Mouse (Mus musculus) MEL (cell line): ENCODE data around the gene Tekt4.

Source experiments
- CTCF ChIP-seq, 3 experiments: IDR thresholded peaks in 2 of 3; conservative IDR thresholded peaks in 1 of 3; 2 replicates each; pipeline ENCODE4 v1.5.1; 2011 to 2012; ENCODE audit warnings: low read length in 3 of 3, low read depth in 2 of 3, mild to moderate bottlenecking in 2 of 3, improper control_type of control experiment in 1 of 3, inconsistent platforms in 1 of 3, mixed read lengths in 1 of 3, moderate library complexity in 1 of 3; ENCODE audit not compliant: control insufficient read depth in 1 of 3, insufficient read depth in 1 of 3, poor library complexity in 1 of 3, severe bottlenecking in 1 of 3
- ELF1 ChIP-seq: IDR thresholded peaks from 2 replicates; pipeline ENCODE4 v1.6.1; 2014; ENCODE audit warnings: low read depth, mild to moderate bottlenecking, inconsistent platforms, low read length, improper control_type of control experiment, moderate library complexity
- EP300 ChIP-seq, 2 experiments: IDR thresholded peaks; 2 replicates each; pipeline ENCODE4 v1.6.1; 2011; ENCODE audit warnings: improper control_type of control experiment in 2 of 2, low read length in 2 of 2, low read depth in 1 of 2, mild to moderate bottlenecking in 1 of 2
- HCFC1 ChIP-seq: IDR thresholded peaks from 2 replicates; pipeline ENCODE4 v1.6.1; 2012; ENCODE audit warnings: low read depth, mild to moderate bottlenecking, inconsistent platforms, low read length, improper control_type of control experiment, moderate library complexity
- KAT2A ChIP-seq: conservative IDR thresholded peaks from 2 replicates; pipeline ENCODE4 v1.6.1; 2012; ENCODE audit warnings: low read depth, low read length, improper control_type of control experiment, inconsistent platforms
- MAX ChIP-seq: IDR thresholded peaks from 2 replicates; pipeline ENCODE4 v1.6.1; 2011; ENCODE audit warnings: low read length, improper control_type of control experiment
- NRF1 ChIP-seq: IDR thresholded peaks from 2 replicates; pipeline ENCODE4 v1.6.1; 2014; ENCODE audit warnings: low read depth, mild to moderate bottlenecking, inconsistent platforms, low read length, improper control_type of control experiment, moderate library complexity; ENCODE audit not compliant: poor library complexity, insufficient read depth, severe bottlenecking
- POLR2A ChIP-seq, 2 experiments: IDR thresholded peaks; 2 replicates each; pipeline ENCODE4 v1.6.1; 2011 to 2012; ENCODE audit warnings: low read length in 2 of 2, mild to moderate bottlenecking in 2 of 2, control low read depth in 1 of 2, improper control_type of control experiment in 1 of 2, low read depth in 1 of 2, moderate library complexity in 1 of 2; ENCODE audit not compliant: control insufficient read depth in 1 of 2, insufficient read depth in 1 of 2, poor library complexity in 1 of 2
- POLR2AphosphoS2 ChIP-seq: IDR thresholded peaks from 2 replicates; pipeline ENCODE4 v1.6.1; 2011; ENCODE audit warnings: low read length, improper control_type of control experiment
- RAD21 ChIP-seq: IDR thresholded peaks from 2 replicates; pipeline ENCODE4 v1.6.1; 2011; ENCODE audit warnings: mild to moderate bottlenecking, low read depth, low read length, improper control_type of control experiment
- TAL1 ChIP-seq: IDR thresholded peaks from 2 replicates; pipeline ENCODE4 v1.6.1; 2012; ENCODE audit warnings: mild to moderate bottlenecking, inconsistent platforms, low read length, moderate library complexity, mixed read lengths
- USF1 ChIP-seq: IDR thresholded peaks from 2 replicates; pipeline ENCODE4 v1.6.1; 2014; ENCODE audit warnings: low read depth, mild to moderate bottlenecking, inconsistent platforms, low read length, improper control_type of control experiment, moderate library complexity

DNA sequence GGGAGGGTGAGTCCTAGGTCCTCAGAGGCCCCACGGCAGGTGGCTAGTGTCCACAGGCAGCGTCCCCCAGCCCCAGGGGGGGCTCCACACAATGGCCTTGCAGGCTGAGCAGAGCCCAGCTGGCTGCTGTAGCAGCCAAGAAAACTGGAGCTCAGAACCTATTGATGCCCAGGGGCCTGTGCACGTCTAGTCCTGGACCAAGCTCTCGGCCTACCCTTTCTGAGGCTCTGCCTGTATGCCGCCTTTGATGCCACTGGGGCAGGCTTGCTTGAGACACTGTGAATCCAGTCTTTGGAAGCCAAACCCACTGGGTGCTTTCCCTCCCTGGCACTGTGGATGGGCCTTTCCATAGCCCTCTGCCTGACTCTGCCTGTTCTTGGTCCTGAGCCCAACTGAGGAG lies 65.1 kb downstream of the Tekt4 start:
- TF ChIP-seq KAT2A = no peak
- no peak for TF ChIP-seq NRF1
- no peak for TF ChIP-seq ELF1
- TF ChIP-seq CTCF (IDR thresholded peaks at IDR 0.05 in 2 of 3, conservative IDR thresholded peaks at IDR 0.05 in 1 of 3; ENCODE audit: control insufficient read depth in 1 of 3, insufficient read depth in 1 of 3, low read depth in 2 of 3, low read length in 3 of 3, poor library complexity in 1 of 3, severe bottlenecking in 1 of 3) = no peak
- no peak for TF ChIP-seq USF1
- no peak for TF ChIP-seq TAL1
- TF ChIP-seq MAX = no peak
- TF ChIP-seq POLR2A (IDR thresholded peaks at IDR 0.05; ENCODE audit: control insufficient read depth in 1 of 2, insufficient read depth in 1 of 2, low read depth in 1 of 2, low read length in 2 of 2, poor library complexity in 1 of 2) = no peak
- no peak for TF ChIP-seq HCFC1
- TF ChIP-seq POLR2AphosphoS2 = no peak
- TF ChIP-seq RAD21 = no peak
- no peak for TF ChIP-seq EP300 (IDR thresholded peaks at IDR 0.05; ENCODE audit: low read depth in 1 of 2, low read length in 2 of 2)
